Mouse (Mus musculus): ENCODE measurements around the gene 4930548H24Rik.
"Not testable (repeated sequence)": the region's sequence is repeated elsewhere in the genome, so short reads cannot be mapped to it uniquely, and the experiment has no call there.

4930548H24Rik gene

GRCm38 (mm10) chr5:31520556-31520955 is 35.0 kb downstream of the 4930548H24Rik start:
- DNase-seq (ENCODE audit: low read depth, low spot score): no peak
- Histone ChIP-seq H3K36me3 (ENCODE audit: control insufficient read depth, insufficient read depth, low read length, poor library complexity, severe bottlenecking) (peaks cover 9% of the 10 kb centered on the region), H3K27me3 (ENCODE audit: control insufficient read depth, insufficient read depth, low read length, poor library complexity, severe bottlenecking) (no peaks in the 10 kb centered on the region)

- Histone ChIP-seq H3K36me3 (ENCODE audit: control insufficient read depth, insufficient read depth, low read length, poor library complexity, severe bottlenecking) (0 out of 2 replicates have a peak, but pooled peaks cover 1% of the 10 kb centered on the region), H3K27me3 (ENCODE audit: control insufficient read depth, insufficient read depth, low read length, poor library complexity, severe bottlenecking) (no peaks in the 10 kb centered on the region)
- peak; percentile 86 for DNase-seq (ENCODE audit: low read depth, low spot score)
Observed at GRCm38 (mm10) chr5:31526354-31527116, 41.0 kb downstream of the 4930548H24Rik start, which contains the start of gene Slc4a1ap. TSS of gene Slc4a1ap (plus strand) at chr5:31526995.

GRCm38 (mm10) chr5:31527117-31527680 is 41.7 kb downstream of the 4930548H24Rik start:
- no peaks in the 10 kb centered on the region for H3K27me3 ChIP-seq (ENCODE audit: control insufficient read depth, insufficient read depth, low read length, poor library complexity, severe bottlenecking)
- no peak for DNase-seq (ENCODE audit: low read depth, low spot score)
- 0 out of 2 replicates have a peak, but pooled peaks cover 1% of the 10 kb centered on the region for H3K36me3 ChIP-seq (ENCODE audit: control insufficient read depth, insufficient read depth, low read length, poor library complexity, severe bottlenecking)

- not testable (repeated sequence) for DNase-seq (ENCODE audit: low read depth, low spot score); H3K36me3 ChIP-seq (ENCODE audit: control insufficient read depth, insufficient read depth, low read length, poor library complexity, severe bottlenecking); H3K27me3 ChIP-seq (ENCODE audit: control insufficient read depth, insufficient read depth, low read length, poor library complexity, severe bottlenecking)
Observed at GRCm38 (mm10) chr5:31527707-31528106, 42.2 kb downstream of the 4930548H24Rik start, which contains the start of gene Supt7l. TSS of gene Supt7l (minus strand) at chr5:31527807.

- H3K36me3 ChIP-seq (ENCODE audit: control insufficient read depth, insufficient read depth, low read length, poor library complexity, severe bottlenecking): 0 out of 2 replicates have a peak, but pooled peaks cover 4% of the 10 kb centered on the region
- peak; percentile 51 for DNase-seq (ENCODE audit: low read depth, low spot score)
Observed at GRCm38 (mm10) chr5:31528560-31528959, 43.0 kb downstream of the 4930548H24Rik start.

GRCm38 (mm10) chr5:31535228-31535627 is 49.7 kb downstream of the 4930548H24Rik start:
- peaks cover 16% of the 10 kb centered on the region; the same call in 1 of the 2 replicates for H3K36me3 ChIP-seq (ENCODE audit: control insufficient read depth, insufficient read depth, low read length, poor library complexity, severe bottlenecking)
- peak; percentile 12 for DNase-seq (ENCODE audit: low read depth, low spot score)

More at GRCm38 (mm10) chr5:31528560-31528959, 43.0 kb downstream of the 4930548H24Rik start:
- H3K27me3 ChIP-seq (ENCODE audit: control insufficient read depth, insufficient read depth, low read length, poor library complexity, severe bottlenecking): no peaks in the 10 kb centered on the region

More at GRCm38 (mm10) chr5:31535228-31535627, 49.7 kb downstream of the 4930548H24Rik start:
- H3K27me3 ChIP-seq (ENCODE audit: control insufficient read depth, insufficient read depth, low read length, poor library complexity, severe bottlenecking): no peaks in the 10 kb centered on the region; the same call in 1 of the 2 replicates

All from splenic B cell, adult 2 months (primary cell).